Mouse (Mus musculus): ENCODE data around the gene Kcnk10.

DNA sequence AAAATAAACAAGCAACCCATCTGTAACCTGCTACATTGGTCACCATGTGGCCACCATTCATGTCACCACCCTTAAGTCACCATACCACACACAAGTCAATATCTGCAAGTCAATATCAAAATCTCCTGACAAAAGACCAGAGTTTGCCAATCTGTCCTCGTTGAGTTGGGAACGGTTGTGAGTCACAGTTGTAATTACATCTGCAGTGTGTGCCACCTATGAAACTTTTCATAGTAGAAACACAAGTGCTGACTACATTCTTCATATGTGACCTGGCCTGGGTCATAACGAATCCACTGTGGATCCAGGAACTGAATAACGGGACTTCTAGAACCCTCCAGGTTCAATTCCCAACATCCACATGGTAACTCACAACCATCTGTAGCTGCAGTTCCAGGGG, 14.8 kb downstream of the Kcnk10 start:
- TF ChIP-seq CTCF (IDR thresholded peaks at IDR 0.05; ENCODE audit: low read depth) (no peak), EP300 (IDR thresholded peaks at IDR 0.05; ENCODE audit: low read depth) (no peak)

Data from liver, postnatal 0 days (tissue).